Mouse (Mus musculus) ES-Bruce4 (cell line): ENCODE measurements at regions not wholly inside any gene's neighbourhood (a gene's known extent, or its start where the extent isn't known, plus 50 kb on each side); places are given as distances from the start of the nearest gene placed in this dataset.

Experiments used
- CTCF ChIP-seq: IDR thresholded peaks from one replicate; pipeline ENCODE4 v1.8.1; 2011; ENCODE audit warnings: low read depth, low read length
- POLR2A ChIP-seq: IDR thresholded peaks from one replicate; pipeline ENCODE4 v1.8.1; 2011; ENCODE audit warnings: low read length; ENCODE audit not compliant: insufficient read depth

DNA sequence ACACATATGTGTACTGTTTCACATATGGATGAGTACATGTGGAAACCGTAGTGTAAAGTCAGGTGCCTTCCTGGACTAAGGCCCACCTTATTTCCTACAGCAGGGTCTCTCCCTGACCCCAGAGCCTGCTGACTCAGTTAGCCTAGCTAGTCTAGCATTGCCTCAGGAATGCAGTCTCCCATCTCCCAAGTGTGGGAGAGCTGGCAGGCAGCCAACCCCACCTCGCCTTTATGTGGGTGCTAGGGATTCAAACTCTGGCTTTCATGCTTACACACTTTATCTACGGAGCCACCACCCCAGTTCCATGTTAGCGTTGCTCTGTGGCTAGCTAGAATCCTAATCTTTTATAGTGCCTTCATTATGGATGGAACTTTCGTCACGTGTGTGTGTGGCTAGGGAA, 293.3 kb upstream of the Gm765 start:
- TF ChIP-seq CTCF: no peak
- TF ChIP-seq POLR2A: no peak
